Mouse (Mus musculus) midbrain, embryonic 16.5 days (tissue): ENCODE results near the gene Tmub1. TPM values are rescaled to one million over a fixed set of nuclear protein-coding genes. Genes with fewer than 3 reads are reported as not detected.
A peak's percentile ranks its signal among the peaks of the same experiment; 100 is the strongest.

Source experiments
- ATAC-seq: fragments of 200-750 bp; cut with Nextera tagmentation; 2 replicates; pipeline ENCODE4 v1.8.0; 2017; ENCODE audit warnings: moderate TSS enrichment
- H3K27ac ChIP-seq: fragments of 300-500 bp; sonication (generic); 2 replicates; pipeline ENCODE4 v1.5.1; 2014; ENCODE audit warnings: mild to moderate bottlenecking, low read length, mixed read lengths
- H3K27me3 ChIP-seq: fragments of 300-500 bp; sonication (generic); 2 replicates; pipeline ENCODE4 v1.6.1; 2014; ENCODE audit warnings: low read depth, low read length, mixed read lengths; ENCODE audit not compliant: control insufficient read depth, insufficient read depth
- H3K36me3 ChIP-seq: fragments of 300-500 bp; sonication (generic); 2 replicates; pipeline ENCODE4 v1.6.1; 2014; ENCODE audit warnings: mild to moderate bottlenecking, low read length, moderate library complexity, mixed read lengths; ENCODE audit not compliant: control insufficient read depth, insufficient read depth
- H3K4me1 ChIP-seq: fragments of 300-500 bp; sonication (generic); 2 replicates; pipeline ENCODE4 v1.6.1; 2014; ENCODE audit warnings: mild to moderate bottlenecking, low read length, mixed read lengths; ENCODE audit not compliant: control insufficient read depth, insufficient read depth
- H3K4me2 ChIP-seq: fragments of 300-500 bp; sonication (generic); 2 replicates; pipeline ENCODE4 v1.6.1; 2014; ENCODE audit warnings: mild to moderate bottlenecking, low read length, mixed read lengths
- H3K4me3 ChIP-seq: fragments of 300-500 bp; sonication (generic); 2 replicates; pipeline ENCODE4 v1.5.1; 2014; ENCODE audit warnings: low read depth, mild to moderate bottlenecking, low read length, moderate library complexity, mixed read lengths
- H3K9ac ChIP-seq: fragments of 300-500 bp; sonication (generic); 2 replicates; pipeline ENCODE4 v1.6.1; 2014; ENCODE audit warnings: low read depth, low read length, mixed read lengths
- H3K9me3 ChIP-seq: fragments of 300-500 bp; sonication (generic); replicated peaks from 2 replicates; pipeline ENCODE4 v1.6.1; 2014; ENCODE audit warnings: mild to moderate bottlenecking, low read length, mixed read lengths; ENCODE audit not compliant: control insufficient read depth, poor library complexity, severe bottlenecking
- WGBS: fragments of 180-500 bp; shearing (Covaris S2); extraction: QIAGEN DNeasy Blood & Tissue Kit; methylation state at CpG from one replicate; pipeline ENCODE4 v1.1.7; 2014; 5-methylcytosine and 5-hydroxymethylcytosine counted together
- polyA plus RNA-seq: library from polyadenylated mRNA; unstranded; fragments of >200 nt; fragmentation: Nextera tagmentation; extraction: Ambion mirVana; gene quantifications from 2 replicates; pipeline ENCODE4 v1.2.1, GENCODE M21; 2015

Gene Tmub1
- polyA plus RNA-seq, 1 experiment from 2014 or later: 63.2 TPM

DNA sequence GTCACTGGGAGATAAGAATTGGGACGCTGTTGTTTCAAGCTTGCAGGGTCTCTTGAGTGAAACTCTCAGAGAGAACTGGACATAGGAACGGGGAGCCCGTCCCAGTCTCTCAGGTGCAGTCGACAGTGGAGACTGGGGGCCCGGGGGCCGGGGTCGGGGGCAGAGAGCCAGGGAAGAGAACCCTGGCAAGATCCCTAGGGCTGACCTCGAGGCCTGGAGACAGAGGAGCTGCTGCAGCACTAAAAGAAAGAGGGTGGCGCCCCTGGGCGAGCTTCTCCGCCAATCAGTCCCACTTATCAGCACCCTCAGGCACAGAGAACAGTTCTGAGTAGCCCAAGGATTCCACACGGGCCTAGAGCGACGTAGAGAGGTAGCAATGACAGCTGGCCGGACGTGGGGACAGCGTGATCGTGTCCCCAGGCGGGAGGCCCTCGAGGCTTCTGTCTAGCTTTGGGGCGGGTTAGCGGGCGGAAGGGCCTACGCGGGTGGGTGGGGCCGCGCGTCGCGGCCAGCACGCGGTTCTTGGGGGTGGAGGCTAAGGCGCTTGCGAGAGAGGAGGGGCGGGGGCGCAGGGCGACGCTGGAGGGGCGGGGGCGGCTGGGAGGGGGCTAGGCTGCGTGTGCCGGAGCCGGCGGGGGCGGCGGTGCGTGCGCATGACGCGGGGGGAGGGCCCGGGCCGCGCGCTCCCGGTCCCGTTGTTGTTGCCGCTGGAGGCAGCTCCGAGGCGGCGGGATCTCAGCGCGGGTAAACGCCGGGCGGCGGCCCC, 3.8 kb upstream of the Tmub1 start:
- Histone ChIP-seq H3K9ac (peak overlapping the region; percentile 95), H3K4me1 (peaks cover 46% of the 10 kb centered on the region), H3K27me3 (no peaks in the 10 kb centered on the region), H3K4me3 (peak overlapping the region; percentile 93), H3K9me3 (no peaks in the 10 kb centered on the region), H3K27ac (peak overlapping the region; percentile 83), H3K4me2 (peak overlapping the region; percentile 95), H3K36me3 (no peaks in the 10 kb centered on the region)
- ATAC-seq: peak; percentile 65
- 1% methylated on average over 32 of the region's 66 CpGs for WGBS

DNA sequence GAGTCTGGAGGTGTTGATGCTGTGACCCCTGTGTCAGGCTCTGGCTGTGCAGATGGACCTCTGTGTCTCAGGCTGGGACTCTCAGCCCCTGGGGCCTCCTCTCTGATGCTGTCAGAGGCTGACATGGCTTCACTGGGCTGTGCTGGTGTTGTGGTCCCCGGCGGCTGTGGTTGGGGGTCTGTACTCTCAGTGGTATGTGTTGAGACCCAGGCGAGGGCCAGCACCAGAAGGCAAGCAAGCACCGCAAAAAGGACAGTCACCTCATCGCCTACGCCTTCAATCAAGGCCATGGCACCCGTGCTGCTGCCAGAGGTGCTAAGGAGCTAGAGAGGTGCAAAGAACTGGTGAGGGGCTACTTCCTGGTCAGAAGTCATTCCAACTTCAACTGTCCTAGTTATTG, 1.0 kb downstream of the Tmub1 start:
- H3K4me1 ChIP-seq: peaks cover 31% of the 10 kb centered on the region
- no peak overlapping the region for H3K4me3 ChIP-seq
- H3K27ac ChIP-seq: no peak overlapping the region
- H3K36me3 ChIP-seq: peaks cover 5% of the 10 kb centered on the region; the same call in 1 of the 2 replicates
- ATAC-seq: no peak
- no peak overlapping the region for H3K9ac ChIP-seq
- WGBS: 91% methylated on average over 7 of the region's 7 CpGs
- H3K4me2 ChIP-seq: peak overlapping the region; percentile 79
- no peaks in the 10 kb centered on the region for H3K9me3 ChIP-seq
- no peaks in the 10 kb centered on the region for H3K27me3 ChIP-seq

DNA sequence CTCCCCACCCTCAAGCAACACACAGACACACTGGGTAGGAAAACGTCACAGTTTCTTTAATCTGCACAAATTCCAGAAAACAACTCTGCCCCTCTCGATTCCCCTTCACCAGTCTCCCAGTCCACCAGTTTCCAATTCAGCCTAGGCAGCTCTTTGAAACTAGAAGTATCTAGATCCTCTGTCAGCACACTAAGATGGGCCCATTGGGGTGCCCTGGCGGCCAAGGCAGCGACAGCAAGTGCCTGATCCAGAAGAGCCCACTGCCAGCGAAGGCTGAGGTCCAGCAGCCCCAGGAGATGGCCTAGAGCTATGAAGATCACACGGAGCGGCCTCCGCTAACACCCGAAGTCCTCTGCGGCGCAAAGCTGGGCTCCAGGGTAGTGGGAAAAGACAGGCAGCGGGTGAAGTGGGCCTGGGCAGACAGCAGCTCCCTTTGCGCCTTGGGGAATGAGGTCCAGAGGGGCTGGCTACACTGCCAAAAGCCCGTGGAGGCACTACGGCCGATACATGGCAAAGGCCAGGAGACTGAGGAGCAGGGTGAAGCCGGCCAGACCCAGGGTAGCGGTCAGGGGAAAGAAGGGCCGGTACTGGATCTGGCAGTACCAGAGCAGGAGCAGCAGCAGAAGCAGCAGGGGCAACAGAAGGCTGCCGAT, 2.1 kb downstream of the Tmub1 start:
- peak; percentile 7 for ATAC-seq
- Histone ChIP-seq H3K4me1 (peaks cover 28% of the 10 kb centered on the region), H3K27me3 (no peaks in the 10 kb centered on the region), H3K9ac (peak overlapping the region; percentile 98), H3K9me3 (no peaks in the 10 kb centered on the region), H3K27ac (peak overlapping the region; percentile 94), H3K36me3 (peaks cover 12% of the 10 kb centered on the region; the same call in 1 of the 2 replicates), H3K4me3 (peak overlapping the region; percentile 94), H3K4me2 (peak overlapping the region; percentile 96)
- WGBS: 61% methylated on average over 20 of the region's 20 CpGs

DNA sequence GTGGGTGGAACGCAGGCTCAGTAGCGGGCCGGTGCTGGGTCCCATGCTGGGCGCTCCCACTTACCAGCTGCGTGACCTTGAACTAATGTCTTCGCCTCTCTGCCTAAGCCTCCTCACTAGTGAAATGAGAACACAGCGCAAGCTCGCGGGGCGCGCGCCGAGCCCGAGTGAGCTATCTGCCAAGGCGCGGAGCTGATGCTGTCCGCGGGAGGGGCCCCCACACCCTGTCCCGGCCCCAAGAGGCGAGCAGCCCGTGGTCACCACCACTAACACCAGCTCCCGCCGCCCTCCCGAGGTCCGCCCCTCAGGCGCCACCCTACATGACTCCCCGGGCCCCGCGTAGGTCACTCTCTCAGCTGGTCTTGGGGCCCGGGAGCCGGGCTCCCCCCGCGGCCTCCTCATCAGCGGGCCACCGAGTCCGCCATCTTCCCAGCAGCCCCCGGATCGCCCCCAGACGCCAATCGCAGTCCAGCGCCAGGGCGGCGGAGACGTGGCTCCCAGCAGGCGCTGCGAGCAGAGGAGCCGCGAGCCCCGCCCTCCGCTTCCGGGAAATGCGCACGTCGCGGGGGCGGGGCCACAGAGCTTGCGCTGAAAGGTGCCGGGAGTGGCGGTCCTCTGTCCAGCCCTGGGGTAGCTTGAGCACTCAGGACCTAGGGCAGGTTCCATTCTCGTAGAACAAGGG, 2.8 kb downstream of the Tmub1 start, which contains the start of gene Fastk:
Gene Fastk (minus strand): TSS at position 542 of the 682 bp plus-strand sequence.
- Histone ChIP-seq H3K9ac (peak within 1 kb of the TSS; percentile 98), H3K36me3 (peaks cover 18% of the 10 kb centered on the region), H3K27me3 (no peaks in the 10 kb centered on the region), H3K4me1 (peaks cover 28% of the 10 kb centered on the region), H3K4me3 (peak within 1 kb of the TSS; percentile 94), H3K9me3 (no peaks in the 10 kb centered on the region), H3K27ac (peak within 1 kb of the TSS; percentile 94), H3K4me2 (peak within 1 kb of the TSS; percentile 96)
- ATAC-seq: peak; percentile 81
- WGBS: under 1% methylated on average over 52 of the region's 60 CpGs

DNA sequence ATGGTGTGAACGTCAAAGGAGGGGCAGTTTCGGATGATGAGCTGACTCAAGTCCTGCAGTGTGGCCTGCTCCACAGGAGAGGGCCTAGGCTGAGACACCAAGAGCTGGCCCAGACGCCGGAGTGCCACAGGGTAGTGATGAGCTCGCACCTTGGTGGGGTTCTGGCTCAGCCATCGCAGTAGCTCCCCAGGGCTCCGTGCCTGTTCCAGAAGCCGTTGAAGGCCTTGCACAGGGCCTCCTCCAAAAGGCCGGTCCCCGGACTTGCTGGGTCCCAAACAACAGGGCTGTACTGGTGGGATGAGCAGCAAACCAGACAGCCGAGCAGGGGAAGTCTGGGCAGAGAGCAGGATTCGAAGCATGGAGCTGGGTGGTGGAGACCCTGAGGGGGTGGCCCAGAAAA, 3.7 kb downstream of the Tmub1 start:
- H3K9ac ChIP-seq: peak overlapping the region; percentile 98
- H3K27me3 ChIP-seq: no peaks in the 10 kb centered on the region
- H3K4me1 ChIP-seq: peaks cover 28% of the 10 kb centered on the region
- peak overlapping the region; percentile 94 for H3K4me3 ChIP-seq
- peaks cover 26% of the 10 kb centered on the region for H3K36me3 ChIP-seq
- WGBS: 86% methylated on average over 12 of the region's 12 CpGs
- H3K27ac ChIP-seq: no peak overlapping the region; the same call in 1 of the 2 replicates
- H3K9me3 ChIP-seq: no peaks in the 10 kb centered on the region
- no peak for ATAC-seq
- H3K4me2 ChIP-seq: peak overlapping the region; percentile 96

DNA sequence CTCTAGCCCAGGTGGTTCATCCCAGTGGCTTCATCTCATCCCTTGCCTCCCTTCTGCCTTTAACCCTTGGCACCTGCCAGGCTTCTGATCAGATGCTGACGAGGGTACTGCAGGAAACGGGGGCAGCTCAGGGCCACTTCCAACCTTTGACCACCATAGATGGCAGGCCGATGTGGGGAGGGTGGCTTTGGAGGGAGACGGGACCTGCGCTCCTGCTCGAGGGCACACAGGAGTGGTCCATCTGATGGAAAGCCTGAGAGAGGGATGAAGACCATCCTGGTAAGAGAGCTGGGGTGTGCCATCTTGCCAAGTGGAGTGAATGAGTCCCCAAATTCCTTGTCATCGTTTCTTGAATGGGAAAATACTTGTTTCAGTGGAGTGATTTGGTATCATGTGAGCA, 4.5 kb downstream of the Tmub1 start:
- H3K36me3 ChIP-seq: peaks cover 28% of the 10 kb centered on the region
- 91% methylated on average over 7 of the region's 7 CpGs for WGBS
- H3K4me2 ChIP-seq: no peak overlapping the region
- H3K27ac ChIP-seq: no peak overlapping the region
- H3K4me3 ChIP-seq: no peak overlapping the region
- no peaks in the 10 kb centered on the region for H3K27me3 ChIP-seq
- H3K4me1 ChIP-seq: peaks cover 28% of the 10 kb centered on the region
- no peak for ATAC-seq
- no peaks in the 10 kb centered on the region for H3K9me3 ChIP-seq
- no peak overlapping the region for H3K9ac ChIP-seq

DNA sequence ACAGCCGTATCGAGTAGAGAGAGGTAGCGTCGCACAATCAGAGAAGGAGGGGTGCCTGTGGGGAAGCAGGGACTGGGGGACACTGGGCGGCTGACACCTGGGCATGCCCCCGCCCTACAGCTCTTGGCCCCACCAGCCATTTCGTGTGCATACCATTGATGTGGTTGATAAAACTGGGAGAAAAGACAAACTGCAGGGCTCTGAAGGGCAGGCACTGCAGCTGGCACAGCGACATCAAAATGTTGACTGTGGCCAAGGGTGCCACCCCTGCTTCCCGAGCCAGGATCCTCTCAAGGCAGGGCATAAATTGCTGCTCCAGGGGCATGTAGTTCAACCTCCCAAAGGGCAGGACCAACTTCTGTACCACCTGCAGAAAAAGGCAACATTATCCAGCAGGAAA, 5.6 kb downstream of the Tmub1 start:
- Histone ChIP-seq H3K27ac (no peak overlapping the region), H3K9me3 (no peaks in the 10 kb centered on the region), H3K9ac (no peak overlapping the region), H3K4me2 (no peak overlapping the region), H3K36me3 (peaks cover 28% of the 10 kb centered on the region), H3K4me1 (peaks cover 21% of the 10 kb centered on the region), H3K4me3 (no peak overlapping the region), H3K27me3 (no peaks in the 10 kb centered on the region)
- 90% methylated on average over 9 of the region's 9 CpGs for WGBS
- ATAC-seq: no peak

DNA sequence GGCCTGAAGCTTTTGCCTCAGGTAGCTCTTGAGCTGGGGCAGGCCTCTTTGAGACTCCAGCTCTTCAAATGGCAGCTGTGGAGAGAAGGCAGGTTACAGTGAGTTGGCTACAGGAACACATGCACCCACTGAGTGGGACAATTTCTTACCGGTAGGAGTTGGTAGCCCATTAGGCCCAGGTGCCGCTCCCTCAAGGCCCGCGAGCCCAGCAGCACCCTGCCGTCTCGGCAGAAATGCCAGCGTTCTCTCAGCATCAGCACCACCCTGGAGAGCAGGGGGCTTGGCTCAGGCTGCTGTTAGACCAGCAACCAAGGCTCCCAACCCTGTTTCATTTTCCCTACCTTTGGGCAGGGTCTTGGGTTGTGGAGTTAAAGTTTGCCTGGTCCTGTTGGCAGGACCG, 6.5 kb downstream of the Tmub1 start:
- no peak overlapping the region for H3K27ac ChIP-seq
- no peak overlapping the region for H3K4me3 ChIP-seq
- no peaks in the 10 kb centered on the region for H3K9me3 ChIP-seq
- no peak overlapping the region for H3K4me2 ChIP-seq
- H3K4me1 ChIP-seq: peaks cover 17% of the 10 kb centered on the region
- H3K36me3 ChIP-seq: peaks cover 28% of the 10 kb centered on the region
- no peaks in the 10 kb centered on the region for H3K27me3 ChIP-seq
- 92% methylated on average over 8 of the region's 8 CpGs for WGBS
- H3K9ac ChIP-seq: no peak overlapping the region
- ATAC-seq: no peak
